Mouse (Mus musculus): ENCODE measurements around the gene Slc37a2.

DNA sequence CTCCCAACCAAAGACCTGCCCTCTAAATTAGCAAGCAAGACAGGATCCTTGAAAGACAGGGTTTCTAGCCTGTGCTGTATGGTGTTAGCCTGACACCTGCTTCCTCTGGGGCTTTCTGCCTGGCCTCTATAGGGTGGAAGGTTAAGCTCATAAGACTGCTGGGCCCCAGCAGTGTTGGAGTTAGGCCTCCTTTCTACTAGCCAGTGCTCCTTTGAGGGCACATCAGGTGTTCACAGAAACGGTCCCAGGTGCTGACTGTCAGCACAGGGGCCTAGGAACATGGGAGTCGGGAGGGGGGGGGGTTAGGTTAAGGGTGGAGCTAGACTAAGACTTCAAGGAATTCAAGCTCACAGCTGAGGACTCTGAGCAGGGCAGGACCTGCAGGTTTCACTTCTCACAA lies 10.1 kb downstream of the Slc37a2 start:
- TF ChIP-seq GATA1 (IDR thresholded peaks at IDR 0.05; ENCODE audit: borderline replicate concordance, low read length) (no peak), FLI1 (IDR thresholded peaks at IDR 0.05; ENCODE audit: low read length) (no peak)

Measured in megakaryocyte, embryonic 14.5 days (primary cell).